Mouse (Mus musculus): ENCODE data around the gene Atp6v0b. TPM values are rescaled to one million over a fixed set of nuclear protein-coding genes. Genes with fewer than 3 reads are reported as not detected.

Atp6v0b gene
- polyA plus RNA-seq, 2 experiments, result 224 to 262 TPM

GRCm38 (mm10) chr4:117836204-117836767 lies 50.8 kb downstream of the Atp6v0b start:
- Histone ChIP-seq H3K36me3 (ENCODE audit: control insufficient read depth, insufficient read depth, low read length) (0 out of 2 replicates have a peak, but pooled peaks cover 4% of the 10 kb centered on the region), H3K27me3 (ENCODE audit: control insufficient read depth, insufficient read depth, low read length) (no peaks in the 10 kb centered on the region), H3K27ac (replicated peaks; ENCODE audit: low read depth, low read length) (peak overlapping the region; percentile 87), H3K9me3 (ENCODE audit: control insufficient read depth, low read length) (no peaks in the 10 kb centered on the region), H3K4me3 (replicated peaks; ENCODE audit: low read length) (peak overlapping the region; percentile 78), H3K9ac (ENCODE audit: low read depth, low read length, severe bottlenecking) (peak overlapping the region; percentile 71), H3K4me2 (replicated peaks; ENCODE audit: low read depth, low read length, severe bottlenecking) (peak overlapping the region; percentile 80), H3K4me1 (ENCODE audit: control insufficient read depth, insufficient read depth, low read length) (peaks cover 13% of the 10 kb centered on the region)
- DNase-seq (ENCODE audit: low spot score), result peak; percentile 89
- TF ChIP-seq POLR2A (IDR thresholded peaks at IDR 0.05; ENCODE audit: borderline replicate concordance, extremely low read depth, insufficient read depth, insufficient read length), result no peak
- WGBS, result under 1% methylated on average over 45 of the region's 48 CpGs
- peak; percentile 91 for ATAC-seq (ENCODE audit: low FRiP score, low read depth)

DNA sequence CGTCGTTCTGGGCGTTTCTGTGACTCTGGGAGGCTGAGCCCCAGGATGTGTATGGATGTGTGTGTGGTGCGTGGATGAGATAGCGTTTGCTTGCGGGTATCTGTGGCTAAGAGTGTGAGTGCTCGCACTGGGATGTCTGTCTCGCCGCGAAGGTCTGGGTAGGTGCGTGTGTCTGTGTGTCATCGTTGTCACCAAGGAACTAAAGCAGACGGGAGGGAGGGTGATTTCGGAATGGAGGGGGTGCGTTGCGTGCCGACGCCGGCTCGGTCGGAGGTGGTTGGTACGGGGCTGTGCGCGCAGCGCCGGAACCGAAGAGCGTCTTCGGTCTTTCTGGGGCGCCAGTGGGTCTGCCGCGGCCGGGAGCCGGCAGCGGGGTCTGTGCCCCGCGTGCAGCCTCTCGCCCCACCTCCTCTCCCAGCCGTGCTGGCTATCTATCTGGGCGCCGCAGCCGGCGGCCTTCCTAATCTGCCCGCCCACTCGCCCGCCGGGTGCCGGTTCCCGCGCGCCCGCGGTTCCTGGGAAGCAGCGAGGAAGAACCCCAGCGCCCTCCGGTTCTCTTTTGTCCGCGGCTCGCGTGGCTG lies 51.5 kb downstream of the Atp6v0b start:
- Histone ChIP-seq H3K4me2 (replicated peaks; ENCODE audit: low read depth, low read length, severe bottlenecking) (peak overlapping the region; percentile 80), H3K27me3 (ENCODE audit: control insufficient read depth, insufficient read depth, low read length) (no peaks in the 10 kb centered on the region), H3K4me3 (replicated peaks; ENCODE audit: low read length) (peak overlapping the region; percentile 78), H3K27ac (replicated peaks; ENCODE audit: low read depth, low read length) (peak overlapping the region; percentile 87), H3K9ac (ENCODE audit: low read depth, low read length, severe bottlenecking) (peak overlapping the region; percentile 71), H3K36me3 (ENCODE audit: control insufficient read depth, insufficient read depth, low read length) (0 out of 2 replicates have a peak, but pooled peaks cover 4% of the 10 kb centered on the region), H3K9me3 (ENCODE audit: control insufficient read depth, low read length) (no peaks in the 10 kb centered on the region), H3K4me1 (ENCODE audit: control insufficient read depth, insufficient read depth, low read length) (peaks cover 13% of the 10 kb centered on the region)
- DNase-seq (ENCODE audit: low spot score) (peak; percentile 6), ATAC-seq (ENCODE audit: low FRiP score, low read depth) (peak; percentile 7)
- WGBS, result 0% methylated on average over 46 of the region's 60 CpGs
- TF ChIP-seq POLR2A (IDR thresholded peaks at IDR 0.05; ENCODE audit: borderline replicate concordance, extremely low read depth, insufficient read depth, insufficient read length), result no peak

DNA sequence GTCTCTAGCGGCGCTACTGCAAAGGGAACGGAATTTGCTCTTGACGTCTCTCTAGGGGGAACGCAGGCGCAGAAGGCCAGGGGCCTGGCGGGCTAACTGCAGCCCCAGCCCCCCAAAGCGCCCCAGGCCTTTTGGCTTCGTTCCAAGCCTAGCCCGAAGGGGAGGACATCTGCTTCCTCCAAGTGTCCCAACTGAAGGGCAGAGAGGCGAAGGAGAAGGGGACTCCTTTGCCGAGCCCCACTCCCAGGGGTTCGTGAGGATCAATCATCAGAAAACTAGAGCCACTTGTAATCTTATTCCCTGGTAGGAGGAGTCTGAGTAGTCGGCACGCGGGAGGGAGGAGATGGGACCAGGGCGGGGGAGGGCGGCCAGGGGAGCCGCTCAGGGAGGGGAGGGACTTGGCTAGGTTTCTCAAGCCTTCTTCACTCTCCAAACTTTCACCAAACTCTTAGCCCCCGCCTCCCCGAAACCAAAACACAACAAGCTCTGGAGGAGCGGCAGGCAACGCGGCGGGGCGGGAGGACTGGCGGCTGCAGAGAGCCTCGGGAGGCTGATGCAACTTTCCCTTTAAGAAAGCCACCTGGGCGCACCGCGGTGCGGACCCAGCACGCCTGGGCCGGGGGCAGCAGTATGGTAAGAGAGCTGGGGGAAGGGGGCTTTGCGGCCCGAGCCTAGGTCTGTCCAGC lies 52.1 kb downstream of the Atp6v0b start:
- Histone ChIP-seq H3K36me3 (ENCODE audit: control insufficient read depth, insufficient read depth, low read length) (no peaks in the 10 kb centered on the region), H3K27ac (replicated peaks; ENCODE audit: low read depth, low read length) (peak overlapping the region; percentile 87), H3K9ac (ENCODE audit: low read depth, low read length, severe bottlenecking) (peak overlapping the region; percentile 71), H3K27me3 (ENCODE audit: control insufficient read depth, insufficient read depth, low read length) (no peaks in the 10 kb centered on the region), H3K4me3 (replicated peaks; ENCODE audit: low read length) (peak overlapping the region; percentile 78), H3K4me1 (ENCODE audit: control insufficient read depth, insufficient read depth, low read length) (peaks cover 13% of the 10 kb centered on the region), H3K9me3 (ENCODE audit: control insufficient read depth, low read length) (no peaks in the 10 kb centered on the region), H3K4me2 (replicated peaks; ENCODE audit: low read depth, low read length, severe bottlenecking) (peak overlapping the region; percentile 80)
- DNase-seq (ENCODE audit: low spot score) (peak; percentile 91), ATAC-seq (ENCODE audit: low FRiP score, low read depth) (peak; percentile 66)
- 2% methylated on average over 32 of the region's 36 CpGs for WGBS
- TF ChIP-seq POLR2A (IDR thresholded peaks at IDR 0.05; ENCODE audit: borderline replicate concordance, extremely low read depth, insufficient read depth, insufficient read length), result 0 out of 2 replicates have a peak, but pooled peaks have one; percentile 50

DNA sequence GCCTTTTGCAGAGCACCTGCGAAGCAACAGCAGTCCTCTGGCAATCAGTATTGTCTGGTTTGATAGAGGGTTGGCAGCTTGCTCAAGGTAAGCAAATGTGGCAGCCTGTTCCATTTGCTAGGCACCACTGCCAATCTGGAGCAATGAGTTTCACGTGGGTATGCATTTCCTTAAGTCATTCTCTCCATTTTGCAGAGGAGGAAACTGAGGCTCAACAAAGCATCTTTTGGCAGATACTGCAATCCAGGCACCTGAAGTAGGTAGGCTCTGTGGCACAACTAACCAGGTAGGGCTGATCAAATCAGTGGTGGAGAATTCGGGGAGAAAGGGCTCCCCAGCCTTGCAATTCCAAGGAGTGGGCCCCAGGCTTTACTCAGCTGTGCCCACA lies 52.7 kb downstream of the Atp6v0b start, which contains the start of gene Slc6a9:
Gene Slc6a9, plus strand, starts transcription at position 50 of the 388 bp plus-strand sequence.
- H3K27ac ChIP-seq (replicated peaks; ENCODE audit: low read depth, low read length), result peak within 1 kb of the TSS; percentile 87
- no peaks in the 10 kb centered on the region for H3K9me3 ChIP-seq (ENCODE audit: control insufficient read depth, low read length)
- no peaks in the 10 kb centered on the region for H3K27me3 ChIP-seq (ENCODE audit: control insufficient read depth, insufficient read depth, low read length)
- DNase-seq (ENCODE audit: low spot score), result no peak
- ATAC-seq (ENCODE audit: low FRiP score, low read depth), result no peak
- no peak for TF ChIP-seq POLR2A (IDR thresholded peaks at IDR 0.05; ENCODE audit: borderline replicate concordance, extremely low read depth, insufficient read depth, insufficient read length)
- H3K4me2 ChIP-seq (replicated peaks; ENCODE audit: low read depth, low read length, severe bottlenecking), result peak within 1 kb of the TSS; percentile 80
- H3K36me3 ChIP-seq (ENCODE audit: control insufficient read depth, insufficient read depth, low read length), result no peaks in the 10 kb centered on the region
- 19% methylated on average over 3 of the region's 3 CpGs for WGBS
- H3K4me1 ChIP-seq (ENCODE audit: control insufficient read depth, insufficient read depth, low read length), result peaks cover 13% of the 10 kb centered on the region
- peak within 1 kb of the TSS; percentile 78 for H3K4me3 ChIP-seq (replicated peaks; ENCODE audit: low read length)
- H3K9ac ChIP-seq (ENCODE audit: low read depth, low read length, severe bottlenecking), result peak within 1 kb of the TSS; percentile 71

Other genes with a start within 250 kb of the Atp6v0b start
- gene Dmap1, start 205.1 kb downstream of the Atp6v0b start, polyA plus RNA-seq (2012; rRNA removed), result 51.7 and 57.5 TPM in 2 replicates
- gene Dmap1, start 205.1 kb downstream of the Atp6v0b start, polyA plus RNA-seq (2014; fragmentation: Nextera tagmentation; extraction: Ambion mirVana), result 66.8 and 72.4 TPM in 2 replicates
- gene Gm12845, start 162.9 kb downstream of the Atp6v0b start, polyA plus RNA-seq (2012; rRNA removed), result not detected in 2 replicates
- gene Gm12845, start 162.9 kb downstream of the Atp6v0b start, polyA plus RNA-seq (2014; fragmentation: Nextera tagmentation; extraction: Ambion mirVana), result not detected in 2 replicates
- not detected in 2 replicates for gene Klf17, start 121.7 kb downstream of the Atp6v0b start, polyA plus RNA-seq (2012; rRNA removed)
- gene Klf17, start 121.7 kb downstream of the Atp6v0b start, polyA plus RNA-seq (2014; fragmentation: Nextera tagmentation; extraction: Ambion mirVana), result not detected in 2 replicates
- 30.1 and 46.7 TPM in 2 replicates for gene Slc6a9, start 52.8 kb downstream of the Atp6v0b start, polyA plus RNA-seq (2012; rRNA removed)
- gene Slc6a9, start 52.8 kb downstream of the Atp6v0b start, polyA plus RNA-seq (2014; fragmentation: Nextera tagmentation; extraction: Ambion mirVana), result 9.7 and 12.2 TPM in 2 replicates
- gene Ccdc24, start 14.8 kb downstream of the Atp6v0b start, polyA plus RNA-seq (2012; rRNA removed), result 15.1 and 19.9 TPM in 2 replicates
- gene Ccdc24, start 14.8 kb downstream of the Atp6v0b start, polyA plus RNA-seq (2014; fragmentation: Nextera tagmentation; extraction: Ambion mirVana), result 1.6 and 1.8 TPM in 2 replicates
- 95.4 and 149 TPM in 2 replicates for gene B4galt2, start 3.8 kb downstream of the Atp6v0b start, polyA plus RNA-seq (2012; rRNA removed)
- gene B4galt2, start 3.8 kb downstream of the Atp6v0b start, polyA plus RNA-seq (2014; fragmentation: Nextera tagmentation; extraction: Ambion mirVana), result 43.4 and 48.8 TPM in 2 replicates
- gene Dph2, start 4.7 kb upstream of the Atp6v0b start, polyA plus RNA-seq (2012; rRNA removed), result 18.4 and 23.2 TPM in 2 replicates
- gene Dph2, start 4.7 kb upstream of the Atp6v0b start, polyA plus RNA-seq (2014; fragmentation: Nextera tagmentation; extraction: Ambion mirVana), result 17.0 and 18.7 TPM in 2 replicates
- gene Ipo13, start 27.7 kb upstream of the Atp6v0b start, polyA plus RNA-seq (2012; rRNA removed), result 63.4 and 75.9 TPM in 2 replicates
- gene Ipo13, start 27.7 kb upstream of the Atp6v0b start, polyA plus RNA-seq (2014; fragmentation: Nextera tagmentation; extraction: Ambion mirVana), result 38.8 and 40.4 TPM in 2 replicates
- 4.1 and 5.7 TPM in 2 replicates for gene Artn, start 42.4 kb upstream of the Atp6v0b start, polyA plus RNA-seq (2012; rRNA removed)
- 5.5 and 7.6 TPM in 2 replicates for gene Artn, start 42.4 kb upstream of the Atp6v0b start, polyA plus RNA-seq (2014; fragmentation: Nextera tagmentation; extraction: Ambion mirVana)
- 26.1 and 30.9 TPM in 2 replicates for gene St3gal3, start 247.6 kb upstream of the Atp6v0b start, polyA plus RNA-seq (2012; rRNA removed)
- gene St3gal3, start 247.6 kb upstream of the Atp6v0b start, polyA plus RNA-seq (2014; fragmentation: Nextera tagmentation; extraction: Ambion mirVana), result 4.8 and 5.4 TPM in 2 replicates

Measured in limb, embryonic 14.5 days (tissue).